Mouse (Mus musculus) spleen, postnatal 0 days (tissue): ENCODE measurements around the gene Gm20806. TPM values are rescaled to one million over a fixed set of nuclear protein-coding genes. Genes with fewer than 3 reads are reported as not detected.

Experiments
- polyA plus RNA-seq: library from polyadenylated mRNA; unstranded; fragments of >200 nt; fragmentation: Nextera tagmentation; extraction: Ambion mirVana; gene quantifications from 2 replicates; pipeline ENCODE4 v1.2.1, GENCODE M21; 2015

The Gm20806 gene
- polyA plus RNA-seq, result not detected in 2 replicates

DNA sequence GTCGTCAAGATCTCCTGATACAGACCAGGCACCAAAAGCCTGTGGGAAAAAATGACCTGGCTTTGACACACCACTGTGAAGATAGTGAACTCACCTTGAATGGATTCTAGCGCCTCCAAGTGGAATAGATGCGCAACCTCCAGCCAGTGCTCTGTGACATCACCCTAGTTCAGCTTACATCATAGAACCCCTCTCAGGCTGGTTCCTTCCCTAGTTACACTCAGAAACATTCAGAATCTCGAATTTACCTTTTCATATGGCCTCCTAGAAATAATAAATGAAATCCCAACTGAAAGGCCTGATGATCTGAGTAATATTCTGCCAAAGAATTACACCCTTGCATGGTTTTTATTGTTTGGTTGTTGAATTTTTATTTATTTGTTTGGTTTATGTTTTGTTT lies at the start of gene Gm20806:
Gm20806 (minus strand) TSS at position 101 of the 400 bp plus-strand sequence.

